Mouse (Mus musculus): ENCODE results near the gene Aph1c. TPM values are rescaled to one million over a fixed set of nuclear protein-coding genes. Genes with fewer than 3 reads are reported as not detected.

Aph1c gene
- total and polyA plus RNA-seq, 3 experiments: 0.07 to 0.89 (median 0.10) TPM

- in situ Hi-C loops (cut with MboI; ENCODE audit: low pct_ligation_motif_present, low pct_unique_long_range_greater_than_20kb, low sequenced_read_pairs): loop anchor here (10.0 kb wide), 1 partner anchor 89 kb away; the partner anchor contains the start of gene Rps27l
- no peak overlapping the region for H3K4me2 ChIP-seq (ENCODE audit: insufficient read depth, low read depth, poor library complexity, severe bottlenecking)
- peaks cover 12 to 69% of the 10 kb centered on the region in 2 experiments for H3K36me3 ChIP-seq (replicated peaks in 1 of 2; ENCODE audit: control insufficient read depth in 1 of 2, insufficient read depth in 1 of 2, low read length in 1 of 2)
- H3K9ac ChIP-seq (ENCODE audit: insufficient read depth, low read depth): no peak overlapping the region
- TF ChIP-seq POLR2A (IDR thresholded peaks at IDR 0.05; ENCODE audit: low read depth, low read length): no peak
- TF ChIP-seq MAZ (IDR thresholded peaks at IDR 0.05; ENCODE audit: low read depth, low read length): no peak
- TF ChIP-seq ZKSCAN1 (IDR thresholded peaks at IDR 0.05; ENCODE audit: borderline replicate concordance, low read depth, low read length): no peak
- TF ChIP-seq IRF4 (IDR thresholded peaks at IDR 0.05; ENCODE audit: low read depth, low read length): no peak
- no peak for TF ChIP-seq BHLHE40 (IDR thresholded peaks at IDR 0.05; ENCODE audit: low read depth, low read length)
- no peak for TF ChIP-seq POLR2AphosphoS2 (IDR thresholded peaks at IDR 0.05; ENCODE audit: low read depth, low read length)
- TF ChIP-seq ETS1 (conservative IDR thresholded peaks at IDR 0.05; ENCODE audit: low read depth, low read length): no peak
- TF ChIP-seq ZC3H11A (IDR thresholded peaks at IDR 0.05; ENCODE audit: low read depth, low read length): no peak
- TF ChIP-seq MXI1 (IDR thresholded peaks at IDR 0.05; ENCODE audit: low read depth, low read length): no peak
- no peak for TF ChIP-seq RCOR1 (conservative IDR thresholded peaks at IDR 0.05; ENCODE audit: low read depth, low read length)
- TF ChIP-seq NELFE (IDR thresholded peaks at IDR 0.05; ENCODE audit: low read depth, low read length): no peak
- no peak for TF ChIP-seq USF1 (IDR thresholded peaks at IDR 0.05; ENCODE audit: low read depth, low read length)
- no peak for TF ChIP-seq ELF1 (IDR thresholded peaks at IDR 0.05; ENCODE audit: low read depth, low read length)
- no peak for TF ChIP-seq HCFC1 (IDR thresholded peaks at IDR 0.05; ENCODE audit: low read depth, low read length)
- no peak for TF ChIP-seq MEF2A (IDR thresholded peaks at IDR 0.05; ENCODE audit: borderline replicate concordance, low read depth, low read length)
- H3K79me2 ChIP-seq (replicated peaks; ENCODE audit: control insufficient read depth, extremely low read depth, insufficient read depth, poor library complexity, severe bottlenecking): no peaks in the 10 kb centered on the region
- no peak for DNase-seq (ENCODE audit: extremely low read depth)
- no peaks in the 10 kb centered on the region for H3K27me3 ChIP-seq (replicated peaks)
- no peaks in the 10 kb centered on the region for H3K9me3 ChIP-seq (replicated peaks; ENCODE audit: low read length)
- H3K4me1 ChIP-seq (ENCODE audit: control insufficient read depth in 1 of 2, insufficient read depth in 2 of 2): peaks cover 0 to 15% of the 10 kb centered on the region in 2 experiments; a peak in 2 of 4 replicates
- dilution Hi-C loops (cut with MboI; ENCODE audit: extremely low pct_ligation_motif_present, extremely low pct_unique_long_range_greater_than_20kb, low sequenced_read_pairs): no loop called here
- no peak overlapping the region for H3K4me3 ChIP-seq (replicated peaks in 1 of 3; ENCODE audit: low read depth in 2 of 3, low read length in 2 of 3, poor library complexity in 1 of 3)
- H3K27ac ChIP-seq (ENCODE audit: insufficient read depth, low read depth): no peak overlapping the region
Observed at GRCm38 (mm10) chr9:66855865-66856264, 21.3 kb upstream of the Aph1c start.

- Histone ChIP-seq H3K4me1 (ENCODE audit: control insufficient read depth in 1 of 2, insufficient read depth in 2 of 2) (peaks cover 0 to 15% of the 10 kb centered on the region in 2 experiments; a peak in 2 of 4 replicates), H3K4me2 (ENCODE audit: insufficient read depth, low read depth, poor library complexity, severe bottlenecking) (no peak overlapping the region), H3K4me3 (replicated peaks in 1 of 3; ENCODE audit: low read depth in 2 of 3, low read length in 2 of 3, poor library complexity in 1 of 3) (no peak overlapping the region), H3K79me2 (replicated peaks; ENCODE audit: control insufficient read depth, extremely low read depth, insufficient read depth, poor library complexity, severe bottlenecking) (no peaks in the 10 kb centered on the region), H3K9ac (ENCODE audit: insufficient read depth, low read depth) (no peak overlapping the region), H3K27me3 (replicated peaks) (no peaks in the 10 kb centered on the region), H3K27ac (ENCODE audit: insufficient read depth, low read depth) (no peak overlapping the region), H3K36me3 (replicated peaks in 1 of 2; ENCODE audit: control insufficient read depth in 1 of 2, insufficient read depth in 1 of 2, low read length in 1 of 2) (peaks cover 3 to 60% of the 10 kb centered on the region in 2 experiments), H3K9me3 (replicated peaks; ENCODE audit: low read length) (no peaks in the 10 kb centered on the region)
- peak; percentile 5 for DNase-seq (ENCODE audit: extremely low read depth)
- in situ Hi-C loops (cut with MboI; ENCODE audit: low pct_ligation_motif_present, low pct_unique_long_range_greater_than_20kb, low sequenced_read_pairs): loop anchor here (10.0 kb wide), 1 partner anchor 92 kb away; the partner anchor contains the start of gene Rps27l
- no peak for TF ChIP-seq USF2 (conservative IDR thresholded peaks at IDR 0.05; ENCODE audit: low read depth, low read length)
- no peak for TF ChIP-seq ETS1 (conservative IDR thresholded peaks at IDR 0.05; ENCODE audit: low read depth, low read length)
- no peak for TF ChIP-seq MAFK (IDR thresholded peaks at IDR 0.05; ENCODE audit: insufficient replicate concordance, low read length)
- no peak for TF ChIP-seq BHLHE40 (IDR thresholded peaks at IDR 0.05; ENCODE audit: low read depth, low read length)
- no peak for TF ChIP-seq MAZ (IDR thresholded peaks at IDR 0.05; ENCODE audit: low read depth, low read length)
- no peak for TF ChIP-seq CHD1 (IDR thresholded peaks at IDR 0.05; ENCODE audit: low read depth, low read length)
- TF ChIP-seq ZMIZ1 (IDR thresholded peaks at IDR 0.05; ENCODE audit: low read depth, low read length): no peak
- no peak for TF ChIP-seq NRF1 (IDR thresholded peaks at IDR 0.05; ENCODE audit: low read depth, low read length)
- TF ChIP-seq EP300 (IDR thresholded peaks at IDR 0.05; ENCODE audit: low read length): no peak
- no peak for TF ChIP-seq TCF12 (IDR thresholded peaks at IDR 0.05; ENCODE audit: low read depth, low read length)
- no peak for TF ChIP-seq ZKSCAN1 (IDR thresholded peaks at IDR 0.05; ENCODE audit: borderline replicate concordance, low read depth, low read length)
- dilution Hi-C loops (cut with MboI; ENCODE audit: extremely low pct_ligation_motif_present, extremely low pct_unique_long_range_greater_than_20kb, low sequenced_read_pairs): no loop called here
Observed at GRCm38 (mm10) chr9:66852592-66852991, 18.1 kb upstream of the Aph1c start.

All from CH12.LX (cell line).